Mouse (Mus musculus): ENCODE results near the gene Slit3.

DNA sequence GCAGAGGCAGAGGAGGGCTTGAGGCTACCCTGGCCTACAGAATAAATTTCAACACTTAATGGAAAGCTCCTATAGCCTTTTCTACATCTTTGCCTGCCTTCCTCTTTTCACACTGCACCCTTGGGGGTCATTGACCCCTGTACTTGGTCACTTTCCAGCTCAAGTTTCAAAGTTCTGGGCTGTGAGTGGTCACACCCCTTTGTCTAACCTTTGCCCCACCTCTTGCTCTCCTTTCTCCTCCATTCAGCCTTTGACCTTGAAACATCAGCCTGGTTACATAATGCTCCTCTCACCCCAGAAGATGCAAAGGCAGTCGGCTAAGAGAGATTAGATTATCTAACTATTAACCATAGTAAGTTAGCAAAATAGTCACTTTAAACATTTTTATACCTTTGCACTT lies 611.3 kb downstream of the Slit3 start:
- TF ChIP-seq GATA1 (IDR thresholded peaks at IDR 0.05; ENCODE audit: borderline replicate concordance, low read length) (no peak), FLI1 (IDR thresholded peaks at IDR 0.05; ENCODE audit: low read length) (no peak)
